Mouse (Mus musculus): ENCODE measurements around the gene Tspo. TPM values are rescaled to one million over a fixed set of nuclear protein-coding genes. Genes with fewer than 3 reads are reported as not detected.

Tspo gene
- polyA plus RNA-seq, 1 experiment from 2014 or later = 22.0 TPM

DNA sequence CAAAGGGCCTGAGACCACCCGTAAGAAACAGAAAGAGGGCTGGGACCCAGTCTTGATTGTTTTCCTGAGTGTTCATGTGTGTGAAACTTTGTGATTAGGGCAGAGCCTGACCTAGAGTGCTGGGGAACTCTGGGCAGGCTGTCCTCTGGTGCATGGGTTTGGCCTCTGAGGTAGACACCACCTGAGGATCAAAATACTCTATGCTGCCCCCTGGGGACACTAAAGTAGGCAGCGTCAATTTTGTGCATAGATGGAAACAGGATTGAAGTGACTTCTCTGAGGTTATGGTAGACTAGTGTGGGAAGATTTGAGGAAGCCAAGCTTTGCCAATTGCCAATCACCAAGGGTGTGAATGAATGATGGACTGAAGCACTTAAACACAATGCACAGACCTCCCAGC lies 7.2 kb downstream of the Tspo start:
- Histone ChIP-seq H3K27me3 (no peaks in the 10 kb centered on the region; the same call in 1 of the 2 replicates), H3K9ac (replicated peaks) (no peak overlapping the region), H3K27ac (replicated peaks) (no peak overlapping the region), H3K4me1 (no peaks in the 10 kb centered on the region), H3K9me3 (no peaks in the 10 kb centered on the region), H3K4me2 (replicated peaks) (no peak overlapping the region), H3K4me3 (no peak overlapping the region), H3K36me3 (peaks cover 13% of the 10 kb centered on the region)
- 71% methylated on average over 2 of the region's 2 CpGs for WGBS
- no peak for ATAC-seq (ENCODE audit: low FRiP score, low read depth)

DNA sequence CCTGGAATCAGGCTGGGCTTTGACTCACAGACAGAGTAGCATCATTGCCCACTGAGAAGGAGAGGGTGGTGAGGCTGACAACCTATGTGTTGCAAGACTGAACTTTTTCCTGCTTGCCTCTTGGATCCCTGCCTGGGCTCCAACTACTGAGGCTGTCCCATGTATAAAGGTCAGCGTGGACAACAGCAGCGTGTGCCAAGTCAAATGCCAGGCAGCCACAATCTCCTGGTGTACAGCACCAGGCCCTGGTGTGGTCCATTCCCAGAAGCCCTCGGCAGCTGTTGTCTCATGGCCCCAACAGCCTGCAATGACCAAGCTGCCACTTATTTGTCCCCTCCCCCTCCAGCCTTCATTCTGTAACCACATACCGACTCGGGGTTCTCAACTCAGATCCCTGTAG lies 8.2 kb downstream of the Tspo start:
- no peak overlapping the region for H3K4me2 ChIP-seq (replicated peaks)

DNA sequence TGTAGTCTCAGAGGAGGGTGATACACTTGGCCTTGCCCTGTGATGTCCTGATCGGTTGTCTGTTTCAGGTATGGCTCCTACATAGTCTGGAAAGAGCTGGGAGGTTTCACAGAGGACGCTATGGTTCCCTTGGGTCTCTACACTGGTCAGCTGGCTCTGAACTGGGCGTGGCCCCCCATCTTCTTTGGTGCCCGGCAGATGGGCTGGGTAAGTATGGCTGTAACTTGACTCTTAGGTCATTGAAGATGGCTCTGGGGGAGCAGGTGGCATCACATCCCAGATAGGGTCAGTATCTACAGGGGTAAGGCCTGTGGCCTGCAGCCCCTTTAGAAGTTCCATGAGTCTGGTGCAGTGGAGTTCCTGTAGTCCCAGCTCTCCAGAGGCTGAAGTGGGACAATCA lies 8.7 kb downstream of the Tspo start:
- Histone ChIP-seq H3K9ac (replicated peaks) (no peak overlapping the region), H3K4me3 (no peak overlapping the region), H3K4me1 (no peaks in the 10 kb centered on the region), H3K27me3 (no peaks in the 10 kb centered on the region), H3K9me3 (no peaks in the 10 kb centered on the region), H3K36me3 (peaks cover 28% of the 10 kb centered on the region), H3K4me2 (replicated peaks) (no peak overlapping the region), H3K27ac (replicated peaks) (no peak overlapping the region)
- no peak for ATAC-seq (ENCODE audit: low FRiP score, low read depth)
- WGBS = 87% methylated on average over 4 of the region's 4 CpGs

More for the DNA sequence above, 8.2 kb downstream of the Tspo start:
- ATAC-seq (ENCODE audit: low FRiP score, low read depth) = no peak
- no peak overlapping the region for H3K9ac ChIP-seq (replicated peaks)
- H3K4me3 ChIP-seq = no peak overlapping the region
- peaks cover 23% of the 10 kb centered on the region for H3K36me3 ChIP-seq
- WGBS = 89% methylated on average over 5 of the region's 5 CpGs
- no peaks in the 10 kb centered on the region for H3K9me3 ChIP-seq
- no peak overlapping the region for H3K27ac ChIP-seq (replicated peaks)
- H3K4me1 ChIP-seq = no peaks in the 10 kb centered on the region
- H3K27me3 ChIP-seq = no peaks in the 10 kb centered on the region

DNA sequence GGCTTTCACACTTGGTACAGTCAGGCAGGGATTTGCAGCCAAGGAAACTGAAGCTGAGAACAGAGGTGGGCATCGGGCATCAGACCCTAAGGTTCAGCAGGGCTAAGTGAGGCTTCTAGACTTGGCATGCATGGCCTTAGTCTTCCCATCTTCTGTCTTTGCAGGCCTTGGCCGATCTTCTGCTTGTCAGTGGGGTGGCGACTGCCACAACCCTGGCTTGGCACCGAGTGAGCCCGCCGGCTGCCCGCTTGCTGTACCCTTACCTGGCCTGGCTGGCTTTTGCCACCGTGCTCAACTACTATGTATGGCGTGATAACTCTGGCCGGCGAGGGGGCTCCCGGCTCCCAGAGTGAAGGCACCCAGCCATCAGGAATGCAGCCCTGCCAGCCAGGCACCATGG lies 10.2 kb downstream of the Tspo start:
- H3K27me3 ChIP-seq = no peaks in the 10 kb centered on the region
- H3K4me1 ChIP-seq = no peaks in the 10 kb centered on the region
- no peak for ATAC-seq (ENCODE audit: low FRiP score, low read depth)
- no peak overlapping the region for H3K9ac ChIP-seq (replicated peaks)
- no peak overlapping the region for H3K4me2 ChIP-seq (replicated peaks)
- 94% methylated on average over 12 of the region's 12 CpGs for WGBS
- peaks cover 43% of the 10 kb centered on the region for H3K36me3 ChIP-seq
- H3K4me3 ChIP-seq = no peak overlapping the region
- H3K9me3 ChIP-seq = no peaks in the 10 kb centered on the region
- no peak overlapping the region for H3K27ac ChIP-seq (replicated peaks)

DNA sequence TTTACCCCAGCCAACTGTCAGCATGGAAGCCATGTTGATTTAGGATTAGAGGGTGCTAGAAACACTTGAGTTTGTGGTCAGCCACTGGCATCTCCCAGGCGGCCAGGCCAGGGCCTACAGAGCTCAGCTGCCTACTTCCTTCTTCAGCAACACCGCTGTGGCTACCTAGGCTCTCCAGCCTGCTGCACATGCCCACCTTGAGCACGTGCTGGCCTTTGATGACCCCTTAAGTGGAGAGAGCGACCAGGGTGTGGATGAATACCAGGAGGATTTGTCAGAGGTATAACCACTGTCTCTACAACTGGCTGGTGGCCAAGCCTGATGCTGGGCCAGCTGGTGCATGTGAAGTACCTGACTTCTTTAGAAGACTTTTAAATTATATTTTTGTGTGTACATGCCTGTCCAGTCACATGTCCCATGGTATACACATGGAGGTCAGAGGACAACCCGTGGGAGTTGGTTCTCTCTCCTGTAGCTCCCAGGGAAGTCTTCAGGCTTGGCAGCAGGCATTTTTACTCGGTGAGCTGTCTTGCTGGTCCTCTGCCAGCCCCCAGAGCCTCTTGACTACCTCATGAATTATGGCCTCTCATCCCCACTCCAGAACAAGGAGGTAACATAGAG lies 11.4 kb downstream of the Tspo start:
- ATAC-seq (ENCODE audit: low FRiP score, low read depth) = no peak
- peaks cover 52% of the 10 kb centered on the region for H3K36me3 ChIP-seq
- H3K9me3 ChIP-seq = no peaks in the 10 kb centered on the region

DNA sequence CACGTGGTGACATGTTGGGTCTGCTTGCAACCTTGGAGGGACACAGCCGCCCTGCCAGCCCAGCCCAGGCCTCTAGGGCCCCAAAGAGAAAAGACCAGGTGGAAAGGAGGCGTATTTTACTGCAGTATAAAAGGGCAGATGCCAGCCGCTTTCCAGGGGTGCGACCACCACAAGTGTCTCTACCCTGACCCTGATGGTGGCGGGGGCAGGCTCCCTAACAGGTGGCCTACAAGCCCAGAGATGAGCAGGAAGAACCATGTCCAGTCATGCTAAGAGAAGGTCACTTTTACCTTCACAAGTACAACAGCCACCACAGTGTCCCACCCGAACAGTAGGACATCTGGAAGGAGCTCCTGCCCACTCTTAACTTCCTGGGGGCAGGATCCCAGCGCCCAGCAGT lies 12.2 kb downstream of the Tspo start:
- H3K4me3 ChIP-seq = no peak overlapping the region
- ATAC-seq (ENCODE audit: low FRiP score, low read depth) = no peak
- no peak overlapping the region for H3K9ac ChIP-seq (replicated peaks)
- H3K27me3 ChIP-seq = no peaks in the 10 kb centered on the region
- WGBS = 94% methylated on average over 8 of the region's 8 CpGs
- no peak overlapping the region for H3K4me2 ChIP-seq (replicated peaks)
- H3K36me3 ChIP-seq = peaks cover 59% of the 10 kb centered on the region
- no peak overlapping the region for H3K27ac ChIP-seq (replicated peaks)
- no peaks in the 10 kb centered on the region for H3K4me1 ChIP-seq
- no peaks in the 10 kb centered on the region for H3K9me3 ChIP-seq

More for the DNA sequence above, 11.4 kb downstream of the Tspo start:
- Histone ChIP-seq H3K4me2 (replicated peaks) (no peak overlapping the region), H3K4me3 (no peak overlapping the region), H3K4me1 (no peaks in the 10 kb centered on the region), H3K27ac (replicated peaks) (no peak overlapping the region), H3K27me3 (no peaks in the 10 kb centered on the region), H3K9ac (replicated peaks) (no peak overlapping the region)
- 87% methylated on average over 6 of the region's 6 CpGs for WGBS

DNA sequence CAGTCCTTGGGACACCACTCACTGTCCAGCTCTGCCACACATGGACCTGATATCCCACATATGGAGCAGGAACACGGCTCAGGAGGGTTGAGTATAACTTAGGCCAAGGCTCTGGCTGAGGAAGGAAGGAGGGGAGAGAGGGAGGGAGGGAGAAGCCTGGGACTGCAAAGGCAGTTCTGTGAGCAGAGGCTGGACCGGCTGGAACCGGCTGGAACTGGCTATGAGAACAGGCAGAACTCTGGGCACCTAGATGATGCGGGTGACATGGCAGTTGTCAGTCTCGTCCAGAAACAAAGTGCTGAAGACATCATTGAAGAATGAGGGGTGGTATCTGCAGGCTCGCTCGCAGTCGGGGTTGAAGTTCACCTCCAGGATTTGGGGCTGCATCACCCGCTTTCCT lies 13.3 kb downstream of the Tspo start:
- H3K36me3 ChIP-seq = peaks cover 71% of the 10 kb centered on the region
- no peaks in the 10 kb centered on the region for H3K27me3 ChIP-seq
- H3K4me1 ChIP-seq = no peaks in the 10 kb centered on the region
- H3K4me2 ChIP-seq (replicated peaks) = no peak overlapping the region
- H3K4me3 ChIP-seq = no peak overlapping the region
- H3K9ac ChIP-seq (replicated peaks) = no peak overlapping the region
- no peak for ATAC-seq (ENCODE audit: low FRiP score, low read depth)
- 91% methylated on average over 9 of the region's 9 CpGs for WGBS
- no peaks in the 10 kb centered on the region for H3K9me3 ChIP-seq
- H3K27ac ChIP-seq (replicated peaks) = no peak overlapping the region

GRCm38 (mm10) chr15:83582931-83583330 lies 19.5 kb downstream of the Tspo start:
- Histone ChIP-seq H3K4me3 (no peak overlapping the region), H3K4me1 (no peaks in the 10 kb centered on the region), H3K27ac (replicated peaks) (no peak overlapping the region), H3K36me3 (peaks cover 95% of the 10 kb centered on the region), H3K9me3 (peaks cover 8% of the 10 kb centered on the region; the same call in 1 of the 2 replicates), H3K4me2 (replicated peaks) (no peak overlapping the region), H3K9ac (replicated peaks) (no peak overlapping the region), H3K27me3 (no peaks in the 10 kb centered on the region)
- ATAC-seq (ENCODE audit: low FRiP score, low read depth) = no peak
- 83% methylated on average over 4 of the region's 4 CpGs for WGBS

- Histone ChIP-seq H3K36me3 (peaks cover 95% of the 10 kb centered on the region), H3K4me2 (replicated peaks) (no peak overlapping the region), H3K27me3 (no peaks in the 10 kb centered on the region), H3K4me1 (no peaks in the 10 kb centered on the region), H3K27ac (replicated peaks) (no peak overlapping the region), H3K4me3 (no peak overlapping the region), H3K9ac (replicated peaks) (no peak overlapping the region), H3K9me3 (peaks cover 8% of the 10 kb centered on the region; the same call in 1 of the 2 replicates)
- 63% methylated on average over 8 of the region's 8 CpGs for WGBS
- ATAC-seq (ENCODE audit: low FRiP score, low read depth) = no peak
Observed at GRCm38 (mm10) chr15:83583419-83584156, 20.2 kb downstream of the Tspo start.

DNA sequence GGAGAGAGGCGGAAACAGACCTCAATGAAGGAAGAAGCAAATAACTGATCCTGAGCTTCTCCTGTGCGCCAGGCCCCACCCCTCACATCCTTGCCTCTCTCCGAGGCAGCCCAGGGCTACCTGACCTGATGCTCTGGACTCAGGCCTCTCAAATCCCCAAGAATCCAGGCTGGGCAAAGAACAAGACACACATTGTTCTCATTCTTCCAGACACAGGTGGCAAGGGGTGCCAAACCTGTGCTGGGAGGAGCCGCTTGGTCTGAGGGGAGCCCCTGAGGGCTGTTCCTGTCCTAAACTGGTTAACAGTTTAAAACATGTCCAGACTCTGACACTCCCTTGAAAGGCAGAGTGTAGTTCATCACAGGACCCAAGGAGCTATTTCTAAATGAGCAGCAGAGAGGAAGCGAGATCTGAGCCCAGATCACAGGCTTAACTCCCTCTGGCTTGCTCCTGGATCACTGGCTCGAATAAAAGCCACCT lies 21.4 kb downstream of the Tspo start:
- H3K9ac ChIP-seq (replicated peaks) = no peak overlapping the region
- ATAC-seq (ENCODE audit: low FRiP score, low read depth) = no peak
- H3K27me3 ChIP-seq = no peaks in the 10 kb centered on the region
- H3K36me3 ChIP-seq = peaks cover 88% of the 10 kb centered on the region
- H3K9me3 ChIP-seq = peaks cover 8% of the 10 kb centered on the region; the same call in 1 of the 2 replicates
- H3K4me1 ChIP-seq = no peaks in the 10 kb centered on the region
- no peak overlapping the region for H3K4me2 ChIP-seq (replicated peaks)
- no peak overlapping the region for H3K27ac ChIP-seq (replicated peaks)
- WGBS = 91% methylated on average over 6 of the region's 6 CpGs
- H3K4me3 ChIP-seq = no peak overlapping the region

- peaks cover 8% of the 10 kb centered on the region; the same call in 1 of the 2 replicates for H3K9me3 ChIP-seq
- no peak for ATAC-seq (ENCODE audit: low FRiP score, low read depth)
- H3K27ac ChIP-seq (replicated peaks) = no peak overlapping the region
- H3K36me3 ChIP-seq = peaks cover 40% of the 10 kb centered on the region
- no peaks in the 10 kb centered on the region for H3K27me3 ChIP-seq
- no peak overlapping the region for H3K9ac ChIP-seq (replicated peaks)
- no peak overlapping the region for H3K4me2 ChIP-seq (replicated peaks)
- WGBS = 90% methylated on average over 4 of the region's 4 CpGs
- H3K4me3 ChIP-seq = no peak overlapping the region
- peaks cover 21% of the 10 kb centered on the region for H3K4me1 ChIP-seq
Observed at GRCm38 (mm10) chr15:83590841-83591240, 27.4 kb downstream of the Tspo start.

GRCm38 (mm10) chr15:83591758-83592157 lies 28.4 kb downstream of the Tspo start:
- Histone ChIP-seq H3K27ac (replicated peaks) (no peak overlapping the region), H3K9ac (replicated peaks) (no peak overlapping the region), H3K4me1 (peaks cover 21% of the 10 kb centered on the region), H3K4me3 (no peak overlapping the region), H3K9me3 (no peaks in the 10 kb centered on the region), H3K27me3 (no peaks in the 10 kb centered on the region), H3K4me2 (replicated peaks) (no peak overlapping the region), H3K36me3 (peaks cover 31% of the 10 kb centered on the region)
- ATAC-seq (ENCODE audit: low FRiP score, low read depth) = no peak
- 85% methylated on average over 6 of the region's 6 CpGs for WGBS

Data from midbrain, embryonic 12.5 days (tissue).